Mouse (Mus musculus) embryonic fibroblast, embryonic 13.5 days (primary cell): ENCODE measurements around the gene Gm20388. TPM values are rescaled to one million over a fixed set of nuclear protein-coding genes. Genes with fewer than 3 reads are reported as not detected.

ENCODE experiments used
- H3K27ac ChIP-seq: 2 replicates; pipeline ENCODE4 v1.5.1; 2012; ENCODE audit warnings: low read length, control low read depth, inconsistent platforms; ENCODE audit not compliant: insufficient read depth
- H3K4me1 ChIP-seq: 2 replicates; pipeline ENCODE4 v1.6.1; 2011; ENCODE audit warnings: low read length; ENCODE audit not compliant: control insufficient read depth, insufficient read depth
- H3K4me3 ChIP-seq: 2 replicates; pipeline ENCODE4 v1.5.1; 2011; ENCODE audit warnings: mild to moderate bottlenecking, control low read depth, low read length; ENCODE audit not compliant: insufficient read depth
- CTCF ChIP-seq: IDR thresholded peaks from 2 replicates; pipeline ENCODE4 v1.5.1; 2011; ENCODE audit warnings: mild to moderate bottlenecking, control low read depth, low read length, moderate library complexity, borderline replicate concordance; ENCODE audit not compliant: insufficient read depth
- POLR2A ChIP-seq: IDR thresholded peaks from 2 replicates; pipeline ENCODE4 v1.6.1; 2011; ENCODE audit warnings: low read depth, mild to moderate bottlenecking, control low read depth, low read length, moderate library complexity
- polyA plus RNA-seq: library from polyadenylated mRNA; stranded (reverse); fragments of >200 nt; gene quantifications from 2 replicates; pipeline ENCODE4 v1.2.4, GENCODE M21; 2011; ENCODE audit warnings: low read depth; ENCODE audit not compliant: missing spikeins, insufficient read length

The Gm20388 gene
- polyA plus RNA-seq, 1 experiment: 82.8 TPM

GRCm38 (mm10) chr8:122675596-122676420 lies 2765.2 kb downstream of the Gm20388 start:
- Histone ChIP-seq H3K27ac (no peak overlapping the region), H3K4me1 (no peaks in the 10 kb centered on the region), H3K4me3 (no peak overlapping the region)
- no peak for TF ChIP-seq POLR2A

- Histone ChIP-seq H3K4me1 (no peaks in the 10 kb centered on the region), H3K4me3 (no peak overlapping the region), H3K27ac (no peak overlapping the region)
- TF ChIP-seq CTCF: no peak
- no peak for TF ChIP-seq POLR2A
These were observed 2766.2 kb downstream of the Gm20388 start for GRCm38 (mm10) chr8:122676621-122677480.

- TF ChIP-seq CTCF (no peak), POLR2A (no peak)
- Histone ChIP-seq H3K4me3 (no peak overlapping the region), H3K27ac (no peak overlapping the region), H3K4me1 (no peaks in the 10 kb centered on the region)
These were observed 2766.9 kb downstream of the Gm20388 start for GRCm38 (mm10) chr8:122677481-122678021.

DNA sequence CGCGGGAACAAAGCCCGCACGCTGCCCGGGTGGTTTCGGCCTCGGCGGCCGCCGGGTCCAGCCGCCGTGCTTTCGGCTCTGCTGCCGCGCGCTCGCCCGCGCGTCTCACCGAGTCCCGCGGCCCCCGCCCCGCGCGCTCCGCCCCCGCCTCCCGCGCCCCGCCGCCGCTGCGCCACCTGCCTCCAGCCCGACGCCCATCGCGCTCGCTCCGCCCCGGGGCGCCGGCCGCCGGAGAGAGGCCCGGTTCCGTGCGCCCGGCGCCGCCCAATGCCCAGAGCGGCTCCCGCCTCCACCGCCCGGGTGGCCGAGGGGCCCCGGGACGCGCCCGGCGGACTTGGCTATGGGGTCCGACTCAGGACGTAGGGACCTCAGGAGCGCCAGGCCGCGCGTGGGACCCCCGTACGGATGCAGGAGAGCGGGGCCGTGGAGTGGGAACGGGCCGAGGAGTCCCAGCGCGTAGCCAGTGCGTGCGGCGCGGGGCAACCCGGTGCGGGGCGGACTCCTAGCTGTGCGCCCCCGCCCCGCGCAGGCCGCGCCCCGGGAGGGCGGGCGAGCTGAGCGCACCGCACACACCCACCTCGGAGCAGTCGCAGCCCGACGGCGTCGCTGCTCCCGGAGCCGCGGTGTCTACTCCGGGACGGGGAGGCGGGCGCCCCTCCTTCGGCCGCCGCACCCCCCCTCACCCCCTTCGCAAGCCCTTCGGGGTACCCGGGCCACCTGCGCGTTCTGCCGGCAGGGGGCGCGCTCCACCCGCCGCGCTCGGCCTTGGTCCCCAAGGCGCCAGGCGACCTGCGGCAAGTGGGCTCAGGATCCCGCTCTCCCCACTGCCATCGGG lies 2767.6 kb downstream of the Gm20388 start:
- TF ChIP-seq CTCF: peak; percentile 60; the same call in 1 of the 2 replicates
- TF ChIP-seq POLR2A: no peak
- no peaks in the 10 kb centered on the region for H3K4me1 ChIP-seq
- H3K27ac ChIP-seq: no peak overlapping the region
- peak overlapping the region; percentile 17 for H3K4me3 ChIP-seq

- Histone ChIP-seq H3K27ac (no peak overlapping the region), H3K4me1 (no peaks in the 10 kb centered on the region), H3K4me3 (no peak overlapping the region)
- no peak for TF ChIP-seq POLR2A
- no peak for TF ChIP-seq CTCF
These were observed 2768.2 kb downstream of the Gm20388 start for GRCm38 (mm10) chr8:122678896-122679210.

DNA sequence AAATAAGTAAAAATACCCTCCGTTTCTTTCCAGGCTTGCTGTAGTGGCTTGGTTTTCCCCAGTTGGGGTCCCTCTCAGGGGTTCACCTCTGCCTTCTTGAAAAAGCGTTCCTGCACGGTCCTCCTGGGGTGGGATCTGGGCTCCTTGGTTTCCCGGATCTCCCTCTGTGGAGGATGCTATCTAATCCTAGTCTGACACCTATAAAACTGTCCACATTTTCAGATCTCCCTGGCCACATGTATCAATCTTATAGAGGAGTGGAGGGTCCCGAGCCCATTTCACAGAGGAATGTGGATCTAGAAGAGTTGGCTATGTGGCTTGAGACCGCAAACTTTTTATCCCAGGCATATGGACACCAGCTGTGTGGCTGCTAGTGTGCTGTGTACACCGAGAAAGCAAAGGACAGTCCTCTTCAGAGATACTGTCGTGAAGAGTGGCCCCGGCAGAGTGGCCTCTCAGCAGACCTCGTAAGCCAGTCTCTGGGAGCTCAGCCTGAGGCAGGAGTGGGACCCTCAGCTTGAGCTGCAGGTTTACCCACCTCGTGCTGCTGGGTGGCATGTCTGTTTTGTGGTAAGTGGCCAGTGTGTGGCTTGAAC lies 2768.8 kb downstream of the Gm20388 start:
- Histone ChIP-seq H3K27ac (no peak overlapping the region), H3K4me3 (no peak overlapping the region), H3K4me1 (no peaks in the 10 kb centered on the region)
- TF ChIP-seq POLR2A: no peak
- no peak for TF ChIP-seq CTCF

GRCm38 (mm10) chr8:122680171-122680570 lies 2769.5 kb downstream of the Gm20388 start:
- no peak for TF ChIP-seq POLR2A
- no peak for TF ChIP-seq CTCF
- H3K4me1 ChIP-seq: no peaks in the 10 kb centered on the region
- H3K27ac ChIP-seq: no peak overlapping the region
- H3K4me3 ChIP-seq: no peak overlapping the region

- TF ChIP-seq POLR2A (no peak), CTCF (no peak)
- Histone ChIP-seq H3K27ac (no peak overlapping the region), H3K4me3 (no peak overlapping the region), H3K4me1 (no peaks in the 10 kb centered on the region)
These were observed 2772.2 kb downstream of the Gm20388 start for GRCm38 (mm10) chr8:122682820-122683219.

GRCm38 (mm10) chr8:122685097-122685861 lies 2774.6 kb downstream of the Gm20388 start:
- Histone ChIP-seq H3K4me1 (no peaks in the 10 kb centered on the region), H3K27ac (no peak overlapping the region), H3K4me3 (no peak overlapping the region)
- TF ChIP-seq CTCF: no peak
- TF ChIP-seq POLR2A: no peak
